Mouse (Mus musculus) heart, postnatal 36 days (tissue): Measurements from ENCODE around the gene Vmo1. TPM values are rescaled to one million over a fixed set of nuclear protein-coding genes. Genes with fewer than 3 reads are reported as not detected.
"Not testable (repeated sequence)": the region's sequence is repeated elsewhere in the genome, so short reads cannot be mapped to it uniquely, and the experiment has no call there.

Experiments used
- DNase-seq, 2 experiments: peaks; one replicate each; pipeline ENCODE4 v3.0.0; 2021 to 2022
- intact Hi-C: fragments of 180-260 bp; cut with DNase I; formaldehyde crosslinking; loops from one replicate; pipeline ENCODE4 v1.15.1; 2025
- total RNA-seq, 2 experiments: library from RNA; stranded (reverse); gene quantifications; 2 replicates each; pipeline ENCODE4 v1.2.3; 2021

The Vmo1 gene
- total RNA-seq, 2 experiments from 2014 or later: not detected

- DNase-seq, intact Hi-C loops: not testable (repeated sequence)
These were observed 9.0 kb upstream of the Vmo1 start for GRCm38 (mm10) chr11:70523306-70523989.

GRCm38 (mm10) chr11:70520178-70520769 lies 5.9 kb upstream of the Vmo1 start:
- DNase-seq: peak; percentile 51 to 74
- intact Hi-C loops: loop anchor here (2.0 kb wide), 1 partner anchor 43 kb away; the partner anchor contains the start of gene Mink1

DNA sequence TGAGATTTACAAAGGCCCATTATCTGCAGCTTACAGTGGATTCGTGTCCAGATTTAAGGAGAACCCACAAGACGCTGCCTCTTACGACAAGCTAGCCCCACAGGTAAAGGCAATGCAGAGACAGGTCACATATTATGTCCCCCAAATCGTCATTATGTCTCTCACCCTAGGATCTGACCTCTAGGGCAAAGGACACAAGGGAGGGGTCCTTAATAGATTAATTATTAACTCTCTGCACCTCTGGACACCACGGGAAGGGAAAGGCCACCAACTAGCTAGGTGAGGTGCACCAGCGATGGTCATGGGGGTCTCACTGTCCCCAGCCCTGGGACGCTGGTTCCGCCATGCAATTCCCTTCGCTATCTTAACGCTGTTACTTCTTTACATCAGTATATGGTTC lies 4.5 kb upstream of the Vmo1 start, which contains the start of gene Gltpd2:
TSS of gene Gltpd2 (plus strand) at position 274 of the 400 bp plus-strand sequence.
- no peak for DNase-seq
- intact Hi-C loops: no loop called here

GRCm38 (mm10) chr11:70518436-70518835 lies 4.0 kb upstream of the Vmo1 start:
- DNase-seq: no peak
- intact Hi-C loops: no loop called here

DNA sequence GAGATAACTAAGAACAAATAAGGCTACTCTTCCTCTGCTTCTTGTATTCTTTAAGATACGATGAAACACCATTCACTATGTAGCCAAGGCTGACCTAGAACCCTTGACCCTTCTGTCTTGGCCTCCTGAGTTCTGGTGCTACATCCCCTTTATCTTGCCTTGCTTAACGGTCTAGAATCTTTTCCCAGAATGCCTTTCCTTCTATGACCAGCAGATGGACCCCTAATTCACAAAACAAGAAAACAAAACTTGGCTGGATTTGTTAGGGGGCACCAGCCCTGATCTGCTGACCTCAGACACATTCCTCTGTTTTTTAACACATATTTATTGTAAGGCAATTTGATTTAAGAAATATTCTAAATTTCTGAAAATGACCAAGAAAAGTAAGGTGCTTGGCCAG lies 1.9 kb upstream of the Vmo1 start:
- DNase-seq: peak; percentile 23 to 40
- intact Hi-C loops: loop anchor here (1.0 kb wide), 1 partner anchor 89 kb away; no protein-coding TSS in a partner anchor

DNA sequence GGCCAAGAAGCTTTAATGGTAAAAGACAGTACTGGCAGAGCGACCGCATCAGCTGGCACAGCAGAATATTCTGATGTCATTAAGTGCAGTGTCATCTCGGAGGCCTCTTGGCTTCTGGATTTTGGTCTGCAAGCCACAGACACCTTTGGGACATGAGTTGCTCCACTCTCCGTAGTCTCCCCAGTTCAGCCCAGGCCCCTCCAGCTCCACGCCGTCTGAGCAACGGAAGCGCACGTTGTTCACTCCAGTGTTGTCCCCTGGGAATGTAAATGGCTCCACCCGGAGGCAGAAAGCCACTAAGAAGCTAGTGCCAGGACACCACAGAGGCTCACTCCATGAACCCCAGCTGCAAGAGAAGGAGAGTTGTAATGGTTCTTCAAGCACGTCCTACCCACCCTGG lies 896 bp downstream of the Vmo1 start:
- intact Hi-C loops: no loop called here
- DNase-seq: peak; percentile 39 to 46

GRCm38 (mm10) chr11:70512709-70513342 lies 1.6 kb downstream of the Vmo1 start:
- no peak for DNase-seq
- intact Hi-C loops: no loop called here

DNA sequence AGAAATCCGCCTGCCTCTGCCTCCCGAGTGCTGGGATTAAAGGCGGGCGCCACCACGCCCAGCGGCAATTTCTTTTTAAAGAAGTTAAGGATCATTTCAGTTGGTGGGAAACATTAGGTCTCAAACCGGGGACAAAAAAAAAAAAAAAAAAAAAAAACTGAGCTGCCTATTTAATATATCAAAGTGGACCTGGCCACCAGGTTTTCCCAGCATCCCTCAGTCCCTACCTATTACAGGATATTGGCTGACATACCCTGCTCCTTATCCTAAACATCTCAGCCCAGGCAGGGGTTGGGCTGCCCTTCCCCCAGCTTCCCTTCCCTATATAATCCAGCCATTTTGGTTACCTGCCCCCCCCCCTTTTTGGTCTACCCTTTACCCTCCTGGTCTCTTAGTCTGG lies 2.6 kb downstream of the Vmo1 start:
- DNase-seq: no peak

GRCm38 (mm10) chr11:70511242-70511641 lies 3.2 kb downstream of the Vmo1 start:
- DNase-seq: no peak
- intact Hi-C loops: no loop called here

More for the DNA sequence above, 2.6 kb downstream of the Vmo1 start:
- intact Hi-C loops: no loop called here

- intact Hi-C loops: no loop called here
- peak in 1 of 2 experiments; percentile 48 for DNase-seq
These were observed 4.5 kb downstream of the Vmo1 start for GRCm38 (mm10) chr11:70509753-70510564.

- intact Hi-C loops: loop anchor here (1.0 kb wide), 3 partner anchors 55 to 93 kb away; no protein-coding TSS in a partner anchor
- no peak for DNase-seq
These were observed 7.4 kb downstream of the Vmo1 start for GRCm38 (mm10) chr11:70506962-70507515.

GRCm38 (mm10) chr11:70506385-70506784 lies 8.0 kb downstream of the Vmo1 start:
- intact Hi-C loops: loop anchor here (1.0 kb wide), 3 partner anchors 54 to 92 kb away; no protein-coding TSS in a partner anchor
- DNase-seq: peak; percentile 79 to 85

GRCm38 (mm10) chr11:70504970-70505369 lies 9.4 kb downstream of the Vmo1 start, which contains the start of gene Tm4sf5:
Gene Tm4sf5, plus strand, starts transcription at chr11:70505244.
- no peak for DNase-seq
- intact Hi-C loops: no loop called here

- no peak for DNase-seq
- intact Hi-C loops: no loop called here
These were observed 12.4 kb downstream of the Vmo1 start for GRCm38 (mm10) chr11:70502018-70502417.

GRCm38 (mm10) chr11:70500476-70500812 lies 14.0 kb downstream of the Vmo1 start:
- intact Hi-C loops: no loop called here
- no peak for DNase-seq

DNA sequence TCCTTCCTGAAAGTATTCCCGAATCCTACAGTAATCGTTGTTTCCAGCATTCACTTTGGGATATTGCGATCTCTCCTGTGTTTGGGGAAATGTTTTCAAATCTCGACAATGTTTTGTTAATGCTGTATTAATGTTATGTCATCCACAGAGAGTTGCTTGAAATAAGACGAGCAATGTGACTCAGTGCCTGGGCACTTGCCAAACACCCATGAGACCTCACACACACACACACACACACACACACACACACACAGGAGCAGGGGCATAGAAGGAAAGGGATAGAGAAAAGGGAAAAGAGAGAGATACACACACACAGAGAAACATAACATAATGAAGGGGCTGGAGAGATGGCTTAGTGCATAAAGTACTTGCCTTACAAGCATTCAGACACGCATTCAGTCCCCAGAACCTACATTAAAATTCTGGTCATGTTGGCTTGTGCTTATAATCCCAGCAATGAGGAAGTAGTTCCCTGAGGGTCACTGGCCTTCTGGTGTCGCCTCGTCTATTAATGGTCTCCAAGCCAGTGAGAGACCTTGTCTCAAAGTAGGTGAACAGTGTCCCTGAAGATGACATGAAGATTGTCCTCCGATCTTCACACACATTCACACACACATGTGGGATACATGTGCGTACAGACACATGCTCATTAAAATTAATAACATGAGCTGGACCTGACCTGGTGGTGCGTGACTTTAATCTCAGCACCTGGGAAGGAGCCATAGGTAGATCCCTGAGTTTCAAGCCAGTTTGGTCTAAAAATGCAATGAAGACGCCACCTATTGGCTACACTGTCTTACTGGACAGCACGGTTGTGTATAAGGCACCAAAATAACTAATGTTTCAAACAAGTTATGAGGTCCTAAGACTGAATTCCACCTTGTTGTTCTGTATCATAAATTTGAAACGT lies 14.6 kb downstream of the Vmo1 start:
- DNase-seq: peak in 1 of 2 experiments; percentile 29
- intact Hi-C loops: no loop called here

DNA sequence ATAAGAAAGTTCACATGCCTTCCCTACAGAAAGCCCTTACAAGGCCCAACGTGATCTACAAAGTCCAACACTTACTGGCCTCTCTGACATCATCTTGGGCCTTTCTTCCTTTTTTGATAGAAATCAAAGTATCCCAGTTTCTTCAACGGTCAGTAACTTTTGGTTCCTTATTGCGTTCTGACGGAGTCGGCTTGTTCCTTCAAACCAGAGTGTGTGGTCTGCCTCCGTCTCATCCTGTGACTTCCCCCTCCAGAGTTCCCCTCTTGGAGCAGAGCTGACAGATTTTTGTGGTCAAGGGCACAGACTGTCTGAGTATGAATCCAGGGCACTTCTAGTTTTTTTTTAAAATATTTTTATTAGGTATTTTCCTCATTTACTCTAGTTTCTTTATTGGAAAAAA lies 24.7 kb downstream of the Vmo1 start:
- no peak for DNase-seq
- intact Hi-C loops: no loop called here

DNA sequence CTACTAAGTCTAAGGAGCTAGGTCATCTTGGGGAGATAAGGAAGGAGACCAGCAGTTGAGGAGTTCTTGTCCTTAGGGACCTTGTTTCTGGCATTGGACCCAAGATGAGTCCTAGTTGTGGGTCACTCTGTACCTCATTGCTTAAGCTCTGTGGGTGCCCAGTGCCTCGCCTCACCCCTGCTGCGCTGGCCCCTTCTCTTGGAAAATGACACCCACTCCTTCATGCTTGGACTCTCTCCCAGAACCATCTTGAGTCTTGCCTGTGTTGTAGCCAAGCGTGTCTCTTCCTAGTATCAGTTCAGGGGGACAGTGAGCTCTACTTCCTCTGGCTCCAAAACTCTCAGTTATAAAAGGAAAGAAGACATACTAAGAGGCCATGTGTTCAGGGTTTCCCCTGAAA lies 25.3 kb downstream of the Vmo1 start:
- peak in 1 of 2 experiments; percentile 18 for DNase-seq
- intact Hi-C loops: no loop called here

DNA sequence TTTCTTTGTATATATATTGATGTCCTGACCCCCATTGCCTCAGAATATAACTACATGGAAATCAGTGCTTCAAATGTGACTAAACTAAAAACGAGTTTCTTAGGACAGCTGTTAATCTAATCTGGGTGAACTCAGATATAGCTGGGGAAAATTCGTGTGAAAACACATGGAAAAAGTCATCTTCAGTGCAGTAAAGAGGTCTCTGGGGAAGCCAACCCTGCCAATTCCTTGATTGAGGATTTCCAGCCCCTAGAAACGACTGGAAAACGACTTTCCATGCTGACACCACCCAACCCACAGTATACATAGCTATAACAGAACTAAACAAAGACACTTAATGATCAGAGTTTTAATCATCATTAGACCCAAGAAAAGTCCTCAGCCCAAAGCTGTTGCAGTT lies 26.6 kb downstream of the Vmo1 start:
- DNase-seq: no peak
- intact Hi-C loops: no loop called here
